Mouse (Mus musculus): ENCODE results near the gene Sp7.

- TF ChIP-seq CTCF (IDR thresholded peaks at IDR 0.05; ENCODE audit: borderline replicate concordance, insufficient read depth, low read depth, low read length) (no peak), POLR2A (IDR thresholded peaks at IDR 0.05; ENCODE audit: borderline replicate concordance, insufficient read depth, low read length) (no peak)
Observed at GRCm38 (mm10) chr15:102376453-102377162, 9.6 kb upstream of the Sp7 start.

Measured in cerebellum, adult 2 months (tissue).